Mouse (Mus musculus) erythroblast, adult 5-6 weeks (primary cell): ENCODE results near the gene Ubqln3. TPM values are rescaled to one million over a fixed set of nuclear protein-coding genes. Genes with fewer than 3 reads are reported as not detected.

Experiments used
- ATAC-seq: replicated peaks from 2 replicates; pipeline ENCODE4 v1.8.0; 2016; ENCODE audit warnings: moderate number of reproducible peaks, mild to moderate bottlenecking, moderate TSS enrichment, inconsistent platforms; ENCODE audit not compliant: poor library complexity, low FRiP score, severe bottlenecking
- total RNA-seq, 2 experiments: library from RNA; stranded (forward) in 1 of 2; stranded (reverse) in 1 of 2; fragments of 150-400 nt in 1 of 2; fragments of 200-764, 138-1000 nt in 1 of 2; gene quantifications; 2 replicates each; pipeline versions ENCODE4 v1.2.3 to v1.2.4; 2015 to 2017; ENCODE audit warnings: low replicate concordance in 2 of 2

Ubqln3 gene
- total RNA-seq (2015; ENCODE audit: low replicate concordance) (not detected in 2 replicates), total RNA-seq (2017; ENCODE audit: low replicate concordance) (not detected in 2 replicates)

DNA sequence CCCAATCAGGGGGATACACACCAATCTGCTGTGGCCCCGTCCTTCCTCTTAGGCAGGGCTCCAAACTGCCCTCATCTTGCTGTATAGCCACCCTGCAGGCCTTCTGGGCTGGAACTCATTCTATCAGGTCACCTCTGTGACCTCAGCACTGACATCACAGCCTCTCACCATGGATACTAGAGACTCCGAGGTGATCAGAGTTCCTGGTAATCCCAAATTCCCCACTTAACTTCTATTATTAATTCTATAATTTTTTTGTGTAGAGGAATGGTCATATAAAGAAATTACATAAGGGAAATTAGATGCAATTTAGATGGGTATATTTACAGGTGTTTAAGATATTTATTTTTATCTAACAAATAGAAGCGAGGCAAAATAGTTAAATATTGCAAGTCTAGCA, at the start of gene Ubqln3:
Gene Ubqln3, minus strand, starts transcription at position 101 of the 400 bp plus-strand sequence.
- no peak for ATAC-seq

DNA sequence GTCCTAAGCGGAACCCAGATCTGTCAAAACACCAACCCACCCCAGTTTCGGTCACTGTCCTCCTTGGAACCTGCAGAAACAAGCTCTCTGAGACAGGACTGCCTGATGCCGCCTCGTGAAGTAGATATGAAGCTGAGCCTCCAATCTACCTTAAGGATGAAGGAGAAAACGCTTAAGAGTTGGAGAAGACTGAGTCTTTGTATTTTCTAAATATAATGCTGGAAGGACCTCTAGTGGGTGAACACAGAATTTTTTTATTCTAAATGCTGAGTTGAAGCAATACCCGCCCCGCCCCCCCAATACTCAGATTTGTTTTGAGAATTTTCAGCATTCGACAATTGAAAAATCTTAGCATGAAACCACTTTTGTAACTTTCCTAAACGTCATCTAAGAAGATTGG, 48.2 kb upstream of the Ubqln3 start:
- no peak for ATAC-seq

DNA sequence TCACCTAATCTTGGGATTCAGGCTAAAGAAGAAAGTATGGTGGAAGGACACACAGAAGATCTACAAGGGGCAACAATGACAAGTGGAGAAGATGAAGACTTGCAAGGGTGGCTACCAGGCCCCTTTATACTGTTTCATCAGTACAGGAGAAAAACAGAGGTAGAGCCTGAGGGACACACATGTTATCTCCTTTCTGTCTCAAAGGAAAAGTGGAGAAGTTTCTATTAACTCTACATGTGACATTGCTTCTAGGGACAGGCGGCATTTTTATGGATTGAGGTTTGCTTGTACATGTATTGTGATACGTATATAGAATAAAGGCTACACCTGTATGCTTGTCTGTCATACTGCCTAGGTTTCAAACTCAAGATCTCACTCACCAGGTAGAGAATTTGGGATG, 40.2 kb upstream of the Ubqln3 start, which contains the start of gene Olfr648:
Gene Olfr648, minus strand, starts transcription at position 101 of the 400 bp plus-strand sequence.
- ATAC-seq: no peak

DNA sequence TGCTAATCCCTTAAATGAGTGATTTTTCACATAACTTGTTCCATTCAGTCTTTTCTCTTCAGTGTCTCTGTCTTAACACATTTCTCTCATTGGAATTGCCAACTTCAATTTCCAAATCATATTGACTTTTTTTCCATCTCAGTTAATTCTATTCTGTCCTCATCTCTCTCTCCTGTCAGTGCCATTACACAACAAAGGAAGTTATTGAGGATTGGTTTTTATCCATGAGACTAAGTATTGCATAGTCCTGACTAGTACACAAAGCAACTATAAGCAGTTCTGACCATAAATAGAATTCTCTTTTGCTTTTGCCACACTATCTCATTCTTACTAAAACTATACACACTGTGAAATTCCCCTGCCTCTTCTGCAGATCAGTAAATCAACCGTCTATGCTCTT, 36.0 kb upstream of the Ubqln3 start:
- no peak for ATAC-seq

DNA sequence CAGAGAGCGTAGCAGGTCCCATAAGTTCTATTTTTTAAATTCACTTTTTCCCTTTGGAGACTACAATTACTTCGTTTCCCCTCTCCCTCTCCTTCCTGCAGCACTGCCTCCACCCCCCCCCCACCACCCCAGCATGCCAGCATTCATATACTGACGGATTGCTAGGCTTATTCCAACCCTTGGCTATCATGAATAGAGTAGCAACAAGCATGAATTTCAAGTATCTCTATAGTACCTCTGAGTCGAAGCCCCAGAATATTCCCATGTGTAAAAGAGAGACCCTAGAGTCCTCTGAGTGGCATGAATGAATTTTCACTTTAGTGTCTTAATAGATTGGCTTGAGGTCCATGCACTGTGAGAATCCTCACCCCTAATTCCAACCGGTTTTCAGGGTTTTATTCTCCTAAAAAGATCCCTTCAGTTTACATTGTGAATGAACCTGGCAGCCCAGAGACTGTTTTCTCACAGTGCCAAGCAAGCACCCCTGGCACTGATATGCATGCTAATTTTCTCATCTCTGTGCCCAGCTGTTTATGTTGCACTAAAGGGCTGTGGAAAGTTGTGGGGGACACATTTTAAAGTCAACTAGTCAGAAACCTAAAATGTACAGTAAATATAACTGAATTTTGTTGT, 35.5 kb upstream of the Ubqln3 start:
- no peak for ATAC-seq

DNA sequence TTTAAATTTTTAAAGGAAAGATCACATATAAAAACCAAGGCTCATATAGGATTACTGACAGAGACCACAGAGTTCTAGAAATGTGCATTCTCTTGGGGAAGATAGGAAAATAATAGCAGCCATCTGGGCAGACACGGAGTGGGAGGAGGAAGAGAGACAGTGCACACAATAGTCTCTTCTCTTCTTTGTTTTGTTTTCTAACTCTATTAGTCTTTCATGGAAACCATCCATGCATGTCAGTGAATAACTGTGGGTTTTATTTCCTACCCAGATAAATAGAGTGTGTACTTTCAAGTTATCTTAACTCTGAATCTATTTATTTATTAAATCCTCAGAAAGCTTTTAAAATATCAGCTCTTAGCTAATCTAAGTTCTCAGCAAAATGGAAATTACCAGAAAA, 32.0 kb upstream of the Ubqln3 start:
- ATAC-seq: no peak

DNA sequence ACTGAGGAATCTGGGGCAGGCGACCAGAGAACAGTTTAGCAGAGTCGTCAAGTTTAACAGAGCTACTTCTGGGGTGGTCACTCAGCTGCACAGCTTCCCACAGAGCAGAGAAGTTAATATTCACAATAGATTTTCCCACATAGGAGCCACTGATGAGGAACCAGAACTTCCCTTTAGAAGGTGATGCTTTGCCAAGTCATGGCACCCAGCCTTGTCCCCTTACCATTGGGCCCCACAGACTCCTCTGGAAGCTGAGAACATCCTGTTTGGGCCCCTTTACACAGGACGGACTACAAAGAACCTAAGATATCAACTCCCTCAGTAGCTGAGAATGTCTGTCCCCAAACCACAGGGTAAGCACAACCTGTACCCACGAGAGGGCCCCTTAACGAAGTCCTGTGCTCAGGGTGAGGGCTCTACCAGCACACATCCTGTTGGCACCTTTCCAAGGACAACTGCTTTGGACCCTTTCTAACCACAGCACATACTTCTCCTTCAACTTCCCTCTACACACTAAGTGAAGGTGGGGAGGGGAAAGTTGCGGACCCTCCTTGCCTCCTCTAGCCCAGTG, 26.6 kb upstream of the Ubqln3 start:
- no peak for ATAC-seq

DNA sequence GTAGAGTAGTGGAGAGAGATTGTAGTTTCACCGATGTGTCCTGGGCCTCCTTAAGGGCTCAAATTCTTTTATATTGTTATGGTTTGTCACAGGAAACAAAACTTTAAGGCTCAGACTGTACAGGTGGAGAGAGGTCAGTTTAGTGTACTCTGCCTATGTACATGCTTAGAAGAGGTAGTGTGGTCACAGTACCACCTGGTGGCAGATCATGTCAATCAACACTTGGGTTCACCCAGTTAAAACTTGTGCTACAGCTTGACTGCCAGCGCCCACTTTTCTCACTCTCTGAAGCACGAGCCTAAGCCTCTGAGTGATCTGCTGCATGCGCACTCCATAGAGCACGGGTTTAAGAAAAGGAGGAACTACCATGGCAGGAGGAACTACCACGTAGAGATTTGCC, 24.0 kb upstream of the Ubqln3 start:
- no peak for ATAC-seq

DNA sequence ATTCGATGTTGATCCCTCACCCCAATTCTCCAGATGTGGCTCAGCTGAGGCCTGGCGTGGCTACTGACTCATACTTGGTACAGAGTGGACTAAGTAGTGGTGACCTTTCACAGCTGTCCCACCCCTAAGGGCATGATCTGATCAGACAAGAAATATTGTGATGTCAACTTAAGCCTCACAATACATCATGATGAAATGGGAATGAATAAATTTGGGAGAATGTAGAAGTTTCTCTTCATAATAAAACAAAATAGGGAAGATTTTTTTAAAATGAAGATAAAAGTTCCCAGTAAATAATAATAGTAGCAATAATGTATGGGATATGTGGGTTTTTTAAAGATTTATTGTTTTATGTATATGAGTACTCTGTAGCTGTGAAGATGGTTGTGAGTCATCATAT, 7.4 kb upstream of the Ubqln3 start, which contains the start of gene Ubqlnl:
Gene Ubqlnl, minus strand, starts transcription at position 101 of the 400 bp plus-strand sequence.
- no peak for ATAC-seq

DNA sequence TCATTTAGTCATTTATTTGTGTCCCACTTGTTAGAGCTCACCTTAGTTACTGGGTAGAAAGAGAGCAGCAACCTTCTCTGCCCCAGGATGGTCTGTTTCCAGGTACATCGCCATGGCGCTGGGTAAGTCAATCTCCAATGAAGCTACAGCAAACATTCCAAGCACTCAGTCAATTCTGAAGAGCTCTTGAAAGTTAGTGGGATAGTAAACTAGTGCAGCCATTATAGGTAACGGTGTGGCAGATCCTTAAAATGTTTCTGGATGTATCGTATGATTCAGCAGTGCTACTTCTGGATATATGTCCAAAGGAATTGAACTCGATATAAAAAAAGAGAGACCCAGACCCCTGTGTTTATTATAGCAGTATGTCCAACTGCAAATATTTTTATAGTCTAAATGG, 5.8 kb downstream of the Ubqln3 start, which contains the start of gene Olfr643:
Gene Olfr643, minus strand, starts transcription at position 101 of the 400 bp plus-strand sequence.
- no peak for ATAC-seq

DNA sequence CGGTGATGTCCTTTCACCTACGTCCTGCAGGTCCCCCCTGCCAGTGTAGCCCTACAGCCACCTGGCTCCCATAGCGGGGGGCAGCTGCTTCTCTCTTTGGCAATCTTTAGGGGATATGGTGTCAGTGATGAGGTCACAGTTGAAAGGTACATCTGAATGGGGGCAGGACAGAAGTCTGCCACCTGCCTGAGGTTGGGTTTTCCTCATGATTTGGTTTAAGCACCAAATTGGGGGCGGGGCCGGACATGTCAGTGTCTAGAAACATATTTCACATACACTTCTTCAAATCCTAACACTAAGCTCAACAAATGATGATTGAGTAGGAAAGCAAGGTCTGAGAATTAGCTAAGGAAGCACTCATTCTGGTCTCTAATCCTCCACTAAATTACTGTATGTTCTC, 13.4 kb downstream of the Ubqln3 start, which contains the start of gene Ubqln5:
Gene Ubqln5, minus strand, starts transcription at position 101 of the 400 bp plus-strand sequence.
- ATAC-seq: no peak

DNA sequence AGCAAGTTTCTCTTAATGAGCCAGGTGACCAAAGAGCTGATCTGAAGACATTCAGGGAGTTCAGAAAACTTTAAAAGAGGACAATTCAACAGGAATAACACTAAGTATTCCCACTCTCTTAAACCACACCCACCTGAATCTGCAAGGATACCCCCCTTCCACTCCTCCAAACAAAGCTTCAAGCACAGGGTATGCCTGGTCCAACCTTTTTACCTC, 38.4 kb downstream of the Ubqln3 start, which contains the start of gene Olfr646:
Gene Olfr646, plus strand, starts transcription at position 117 of the 216 bp plus-strand sequence.
- no peak for ATAC-seq

DNA sequence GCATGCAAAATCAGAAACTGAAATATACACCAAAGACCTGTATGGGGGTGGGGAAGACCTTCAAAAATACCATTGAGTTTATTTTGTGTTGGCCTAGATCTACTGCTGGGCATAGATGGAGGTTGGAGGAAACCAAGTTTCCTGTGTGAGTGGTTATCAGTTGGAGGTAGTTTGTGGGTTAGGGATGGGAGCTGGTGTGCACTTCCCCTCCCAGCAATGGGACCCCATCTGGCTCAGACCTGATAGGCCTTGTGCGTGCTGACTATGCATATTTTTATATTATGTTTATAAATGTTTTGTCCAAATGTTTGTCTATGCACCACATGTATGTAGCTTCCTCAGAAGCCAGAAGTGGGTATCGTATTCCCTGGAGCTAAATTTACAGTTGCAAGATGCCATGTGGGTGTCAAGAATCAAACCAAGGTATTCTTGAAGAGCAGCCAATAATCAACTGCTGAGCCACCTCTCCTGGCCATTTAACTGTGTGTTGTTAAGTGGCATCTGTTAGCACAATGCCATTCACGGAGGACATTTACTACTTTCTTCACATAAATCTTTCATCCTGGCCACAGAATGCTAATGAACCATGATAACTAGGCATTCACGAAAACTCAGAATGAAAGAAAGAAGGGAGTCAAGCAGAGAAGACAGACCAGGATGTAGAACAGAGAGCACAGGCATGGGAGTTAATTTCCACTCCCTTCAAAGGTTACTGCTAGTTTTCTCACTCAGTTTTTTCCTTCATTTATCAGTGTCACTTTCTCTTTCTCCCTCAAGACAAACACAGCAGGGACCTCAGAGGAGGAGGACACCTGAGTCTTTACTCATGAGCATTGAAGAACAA, 38.9 kb downstream of the Ubqln3 start:
- ATAC-seq: no peak

Other genes with a start within 250 kb of the Ubqln3 start
- gene Olfr64, start 248.8 kb downstream of the Ubqln3 start, total RNA-seq (2015; ENCODE audit: low replicate concordance): not detected in 2 replicates
- gene Olfr64, start 248.8 kb downstream of the Ubqln3 start, total RNA-seq (2017; ENCODE audit: low replicate concordance): 0.14 and 0.34 TPM in 2 replicates
- not detected in 2 replicates for gene Olfr65, start 239.8 kb downstream of the Ubqln3 start, total RNA-seq (2015; ENCODE audit: low replicate concordance)
- gene Olfr65, start 239.8 kb downstream of the Ubqln3 start, total RNA-seq (2017; ENCODE audit: low replicate concordance): 0.28 TPM in 1 of 2 replicates, not detected in the other
- gene Olfr631, start 214.5 kb downstream of the Ubqln3 start, total RNA-seq (2015; ENCODE audit: low replicate concordance): 1.0 TPM in 1 of 2 replicates, not detected in the other
- 2.1 TPM in 1 of 2 replicates, not detected in the other for gene Olfr631, start 214.5 kb downstream of the Ubqln3 start, total RNA-seq (2017; ENCODE audit: low replicate concordance)
- not detected in 2 replicates for gene Olfr632, start 208.9 kb downstream of the Ubqln3 start, total RNA-seq (2015; ENCODE audit: low replicate concordance)
- 1.7 TPM in 1 of 2 replicates, not detected in the other for gene Olfr632, start 208.9 kb downstream of the Ubqln3 start, total RNA-seq (2017; ENCODE audit: low replicate concordance)
- not detected in 2 replicates for gene Olfr633, start 198.8 kb downstream of the Ubqln3 start, total RNA-seq (2015; ENCODE audit: low replicate concordance)
- gene Olfr633, start 198.8 kb downstream of the Ubqln3 start, total RNA-seq (2017; ENCODE audit: low replicate concordance): not detected in 2 replicates
- not detected in 2 replicates for gene Olfr635, start 172.1 kb downstream of the Ubqln3 start, total RNA-seq (2015; ENCODE audit: low replicate concordance)
- gene Olfr635, start 172.1 kb downstream of the Ubqln3 start, total RNA-seq (2017; ENCODE audit: low replicate concordance): 0.09 and 0.14 TPM in 2 replicates
- gene Olfr638, start 144.5 kb downstream of the Ubqln3 start, total RNA-seq (2015; ENCODE audit: low replicate concordance): not detected in 2 replicates
- gene Olfr638, start 144.5 kb downstream of the Ubqln3 start, total RNA-seq (2017; ENCODE audit: low replicate concordance): not detected in 2 replicates
- gene Olfr639, start 126.0 kb downstream of the Ubqln3 start, total RNA-seq (2015; ENCODE audit: low replicate concordance): not detected in 2 replicates
- 0.09 and 0.14 TPM in 2 replicates for gene Olfr639, start 126.0 kb downstream of the Ubqln3 start, total RNA-seq (2017; ENCODE audit: low replicate concordance)
- gene Olfr640, start 117.7 kb downstream of the Ubqln3 start, total RNA-seq (2015; ENCODE audit: low replicate concordance): not detected in 2 replicates
- not detected in 2 replicates for gene Olfr640, start 117.7 kb downstream of the Ubqln3 start, total RNA-seq (2017; ENCODE audit: low replicate concordance)
- gene Olfr641, start 107.8 kb downstream of the Ubqln3 start, total RNA-seq (2015; ENCODE audit: low replicate concordance): not detected in 2 replicates
- 0.98 TPM in 1 of 2 replicates, not detected in the other for gene Olfr641, start 107.8 kb downstream of the Ubqln3 start, total RNA-seq (2017; ENCODE audit: low replicate concordance)
- gene Olfr642, start 90.6 kb downstream of the Ubqln3 start, total RNA-seq (2015; ENCODE audit: low replicate concordance): not detected in 2 replicates
- gene Olfr642, start 90.6 kb downstream of the Ubqln3 start, total RNA-seq (2017; ENCODE audit: low replicate concordance): 0.14 TPM in 1 of 2 replicates, not detected in the other
- not detected in 2 replicates for gene 4930516K23Rik, start 81.8 kb downstream of the Ubqln3 start, total RNA-seq (2015; ENCODE audit: low replicate concordance)
- gene 4930516K23Rik, start 81.8 kb downstream of the Ubqln3 start, total RNA-seq (2017; ENCODE audit: low replicate concordance): not detected in 2 replicates
- not detected in 2 replicates for gene Olfr644, start 71.4 kb downstream of the Ubqln3 start, total RNA-seq (2015; ENCODE audit: low replicate concordance)
- gene Olfr644, start 71.4 kb downstream of the Ubqln3 start, total RNA-seq (2017; ENCODE audit: low replicate concordance): not detected in 2 replicates
- gene Olfr645, start 57.8 kb downstream of the Ubqln3 start, total RNA-seq (2015; ENCODE audit: low replicate concordance): not detected in 2 replicates
- not detected in 2 replicates for gene Olfr645, start 57.8 kb downstream of the Ubqln3 start, total RNA-seq (2017; ENCODE audit: low replicate concordance)
- not detected in 2 replicates for gene Olfr646, start 38.4 kb downstream of the Ubqln3 start, total RNA-seq (2015; ENCODE audit: low replicate concordance)
- not detected in 2 replicates for gene Olfr646, start 38.4 kb downstream of the Ubqln3 start, total RNA-seq (2017; ENCODE audit: low replicate concordance)
- gene Ubqln5, start 13.5 kb downstream of the Ubqln3 start, total RNA-seq (2015; ENCODE audit: low replicate concordance): not detected in 2 replicates
- gene Ubqln5, start 13.5 kb downstream of the Ubqln3 start, total RNA-seq (2017; ENCODE audit: low replicate concordance): not detected in 2 replicates
- gene Olfr643, start 5.9 kb downstream of the Ubqln3 start, total RNA-seq (2015; ENCODE audit: low replicate concordance): not detected in 2 replicates
- gene Olfr643, start 5.9 kb downstream of the Ubqln3 start, total RNA-seq (2017; ENCODE audit: low replicate concordance): not detected in 2 replicates
- gene Ubqlnl, start 7.3 kb upstream of the Ubqln3 start, total RNA-seq (2015; ENCODE audit: low replicate concordance): not detected in 2 replicates
- not detected in 2 replicates for gene Ubqlnl, start 7.3 kb upstream of the Ubqln3 start, total RNA-seq (2017; ENCODE audit: low replicate concordance)
- gene Olfm5, start 21.6 kb upstream of the Ubqln3 start, total RNA-seq (2015; ENCODE audit: low replicate concordance): not detected in 2 replicates
- gene Olfm5, start 21.6 kb upstream of the Ubqln3 start, total RNA-seq (2017; ENCODE audit: low replicate concordance): 0.34 TPM in 1 of 2 replicates, not detected in the other
- gene Olfr648, start 40.1 kb upstream of the Ubqln3 start, total RNA-seq (2015; ENCODE audit: low replicate concordance): 1.5 and 2.1 TPM in 2 replicates
- gene Olfr648, start 40.1 kb upstream of the Ubqln3 start, total RNA-seq (2017; ENCODE audit: low replicate concordance): 0.14 and 0.60 TPM in 2 replicates
- not detected in 2 replicates for gene Olfr649, start 52.7 kb upstream of the Ubqln3 start, total RNA-seq (2015; ENCODE audit: low replicate concordance)
- not detected in 2 replicates for gene Olfr649, start 52.7 kb upstream of the Ubqln3 start, total RNA-seq (2017; ENCODE audit: low replicate concordance)
- gene Trim6, start 75.5 kb upstream of the Ubqln3 start, total RNA-seq (2015; ENCODE audit: low replicate concordance): not detected in 2 replicates
- gene Trim6, start 75.5 kb upstream of the Ubqln3 start, total RNA-seq (2017; ENCODE audit: low replicate concordance): 0.09 and 0.56 TPM in 2 replicates
- gene Trim34a, start 101.2 kb upstream of the Ubqln3 start, total RNA-seq (2015; ENCODE audit: low replicate concordance): 19.8 and 23.4 TPM in 2 replicates
- gene Trim34a, start 101.2 kb upstream of the Ubqln3 start, total RNA-seq (2017; ENCODE audit: low replicate concordance): 21.4 and 27.9 TPM in 2 replicates
- 3.8 and 8.6 TPM in 2 replicates for gene Trim5, start 144.8 kb upstream of the Ubqln3 start, total RNA-seq (2015; ENCODE audit: low replicate concordance)
- 0.28 and 2.8 TPM in 2 replicates for gene Trim5, start 144.8 kb upstream of the Ubqln3 start, total RNA-seq (2017; ENCODE audit: low replicate concordance)
- 40.8 and 46.3 TPM in 2 replicates for gene Trim12a, start 172.2 kb upstream of the Ubqln3 start, total RNA-seq (2015; ENCODE audit: low replicate concordance)
- gene Trim12a, start 172.2 kb upstream of the Ubqln3 start, total RNA-seq (2017; ENCODE audit: low replicate concordance): 35.4 and 42.4 TPM in 2 replicates
- 2.9 TPM in 1 of 2 replicates, not detected in the other for gene Trim34b, start 186.2 kb upstream of the Ubqln3 start, total RNA-seq (2015; ENCODE audit: low replicate concordance)
- gene Trim34b, start 186.2 kb upstream of the Ubqln3 start, total RNA-seq (2017; ENCODE audit: low replicate concordance): not detected in 2 replicates
- gene Trim12c, start 210.1 kb upstream of the Ubqln3 start, total RNA-seq (2015; ENCODE audit: low replicate concordance): 29.7 and 32.9 TPM in 2 replicates
- 58.3 and 59.0 TPM in 2 replicates for gene Trim12c, start 210.1 kb upstream of the Ubqln3 start, total RNA-seq (2017; ENCODE audit: low replicate concordance)
- 0.19 and 7.5 TPM in 2 replicates for gene Trim30b, start 226.6 kb upstream of the Ubqln3 start, total RNA-seq (2015; ENCODE audit: low replicate concordance)
- 4.9 and 5.0 TPM in 2 replicates for gene Trim30b, start 226.6 kb upstream of the Ubqln3 start, total RNA-seq (2017; ENCODE audit: low replicate concordance)